Mouse (Mus musculus) midbrain, embryonic 13.5 days (tissue): ENCODE data around the gene Col4a3bp. TPM values are rescaled to one million over a fixed set of nuclear protein-coding genes. Genes with fewer than 3 reads are reported as not detected.

Source experiments
- ATAC-seq: fragments of 200-750 bp; cut with Nextera tagmentation; 2 replicates; pipeline ENCODE4 v1.8.0; 2017; ENCODE audit warnings: mild to moderate bottlenecking, moderate TSS enrichment, moderate library complexity
- H3K27ac ChIP-seq: fragments of 300-500 bp; sonication (generic); 2 replicates; pipeline ENCODE4 v1.5.1; 2015; ENCODE audit warnings: inconsistent platforms, mild to moderate bottlenecking, moderate library complexity
- H3K27me3 ChIP-seq: fragments of 300-500 bp; sonication (generic); 2 replicates; pipeline ENCODE4 v1.6.1; 2015; ENCODE audit warnings: mild to moderate bottlenecking, inconsistent platforms
- H3K36me3 ChIP-seq: fragments of 300-500 bp; sonication (generic); 2 replicates; pipeline ENCODE4 v1.6.1; 2015; ENCODE audit warnings: mild to moderate bottlenecking, inconsistent platforms
- H3K4me1 ChIP-seq: fragments of 300-500 bp; sonication (generic); replicated peaks from 2 replicates; pipeline ENCODE4 v1.6.1; 2015; ENCODE audit warnings: inconsistent platforms
- H3K4me2 ChIP-seq: fragments of 300-500 bp; sonication (generic); replicated peaks from 2 replicates; pipeline ENCODE4 v1.6.1; 2015; ENCODE audit warnings: moderate library complexity, mild to moderate bottlenecking, inconsistent platforms
- H3K4me3 ChIP-seq: fragments of 300-500 bp; sonication (generic); replicated peaks from 2 replicates; pipeline ENCODE4 v1.5.1; 2015; ENCODE audit warnings: mild to moderate bottlenecking, inconsistent platforms
- H3K9ac ChIP-seq: fragments of 300-500 bp; sonication (generic); replicated peaks from 2 replicates; pipeline ENCODE4 v1.6.1; 2015; ENCODE audit warnings: mild to moderate bottlenecking, inconsistent platforms
- H3K9me3 ChIP-seq: fragments of 300-500 bp; sonication (generic); 2 replicates; pipeline ENCODE4 v1.6.1; 2016; ENCODE audit warnings: mild to moderate bottlenecking, inconsistent platforms
- WGBS: fragments of 180-500 bp; shearing (Covaris S2); methylation state at CpG from one replicate; pipeline ENCODE4 v1.1.7; 2015; 5-methylcytosine and 5-hydroxymethylcytosine counted together
- polyA plus RNA-seq: library from polyadenylated mRNA; unstranded; fragments of >200 nt; fragmentation: Nextera tagmentation; extraction: Ambion mirVana; gene quantifications from 2 replicates; pipeline ENCODE4 v1.2.1, GENCODE M21; 2015

Gene Col4a3bp
- polyA plus RNA-seq, 1 experiment from 2014 or later, result 8.4 TPM

DNA sequence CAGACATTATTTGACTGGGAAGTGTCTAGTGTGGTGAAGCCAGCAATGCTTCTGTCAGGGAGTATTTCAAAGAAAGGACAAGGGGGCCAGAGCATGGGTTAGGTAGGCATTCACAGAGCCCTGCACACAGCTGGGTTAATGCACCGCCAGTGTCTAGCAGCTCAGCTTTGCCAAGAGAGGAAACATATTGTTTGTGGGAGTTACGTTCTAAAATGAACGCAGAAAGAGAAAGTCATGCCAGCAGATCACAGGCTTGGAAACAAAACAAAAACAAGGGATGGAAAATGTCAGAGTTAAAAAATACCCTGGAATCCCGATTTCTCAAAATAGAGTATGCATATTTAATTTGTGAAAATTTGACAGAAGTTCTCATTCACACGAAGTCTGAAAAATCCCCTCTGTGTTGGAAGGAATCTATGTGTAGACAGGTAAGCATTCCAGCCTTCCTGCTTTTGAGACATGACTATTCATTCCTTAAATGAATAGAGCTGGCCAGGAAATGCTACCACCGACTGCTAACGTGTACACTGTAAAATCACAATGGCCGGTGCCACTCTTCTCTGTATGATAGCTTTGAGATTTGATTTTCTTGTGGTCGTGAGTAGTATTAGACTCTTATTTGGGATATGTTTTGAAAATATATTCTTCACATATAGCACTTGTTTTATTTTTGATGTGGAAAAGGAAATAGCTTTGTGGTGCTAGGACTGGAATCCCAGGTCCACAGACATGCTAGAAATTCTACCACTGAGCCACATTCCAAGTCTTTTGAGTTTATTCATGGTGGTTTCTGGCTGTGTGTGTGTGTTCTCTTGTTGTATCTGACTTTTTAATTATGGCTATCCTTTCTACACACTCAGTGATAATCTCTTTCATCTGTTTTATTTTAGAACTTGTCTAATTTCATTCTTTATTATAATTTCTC is 138.0 kb downstream of the Col4a3bp start:
- H3K9me3 ChIP-seq, result no peaks in the 10 kb centered on the region
- no peak overlapping the region for H3K27ac ChIP-seq
- H3K36me3 ChIP-seq, result no peaks in the 10 kb centered on the region
- H3K9ac ChIP-seq, result no peak overlapping the region
- no peak for ATAC-seq
- H3K4me2 ChIP-seq, result no peak overlapping the region
- no peaks in the 10 kb centered on the region for H3K27me3 ChIP-seq
- H3K4me1 ChIP-seq, result no peaks in the 10 kb centered on the region
- no peak overlapping the region for H3K4me3 ChIP-seq
- 83% methylated on average over 9 of the region's 9 CpGs for WGBS

DNA sequence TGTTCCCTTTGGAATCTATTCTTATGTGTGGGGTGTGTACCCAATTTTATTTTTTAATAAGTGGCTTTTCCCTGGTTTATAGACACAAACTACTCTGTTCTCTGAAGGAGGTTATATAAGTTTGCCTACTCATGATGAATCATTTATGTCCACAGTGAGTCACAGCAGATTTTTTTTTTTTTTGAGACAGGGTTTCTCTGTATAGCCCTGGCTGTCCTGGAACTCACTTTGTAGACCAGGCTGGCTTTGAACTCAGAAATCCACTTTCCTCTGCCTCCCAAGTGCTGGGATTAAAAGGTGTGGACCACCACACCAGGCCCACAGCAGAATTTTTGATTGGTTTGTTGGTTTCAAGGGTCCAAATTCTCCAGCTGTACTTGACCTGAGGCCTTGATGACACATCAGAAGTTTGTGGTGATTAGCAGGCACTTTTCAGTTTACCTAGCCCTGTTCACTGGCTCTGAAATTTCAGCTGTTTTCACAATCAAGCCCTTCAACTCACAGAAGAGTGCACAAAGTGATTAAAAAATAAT is 138.7 kb downstream of the Col4a3bp start:
- H3K4me3 ChIP-seq, result no peak overlapping the region
- H3K4me2 ChIP-seq, result no peak overlapping the region
- H3K9me3 ChIP-seq, result no peaks in the 10 kb centered on the region
- H3K27ac ChIP-seq, result no peak overlapping the region
- ATAC-seq, result no peak
- no peaks in the 10 kb centered on the region for H3K27me3 ChIP-seq
- no peaks in the 10 kb centered on the region for H3K36me3 ChIP-seq
- no peak overlapping the region for H3K9ac ChIP-seq
- H3K4me1 ChIP-seq, result no peaks in the 10 kb centered on the region

GRCm38 (mm10) chr13:96684779-96685178 is 142.4 kb downstream of the Col4a3bp start:
- no peak for ATAC-seq
- H3K9ac ChIP-seq, result no peak overlapping the region
- 82% methylated on average over 5 of the region's 5 CpGs for WGBS
- no peak overlapping the region for H3K4me2 ChIP-seq
- no peaks in the 10 kb centered on the region for H3K4me1 ChIP-seq
- no peaks in the 10 kb centered on the region for H3K9me3 ChIP-seq
- H3K27ac ChIP-seq, result no peak overlapping the region
- no peaks in the 10 kb centered on the region for H3K36me3 ChIP-seq
- no peak overlapping the region for H3K4me3 ChIP-seq
- H3K27me3 ChIP-seq, result no peaks in the 10 kb centered on the region

GRCm38 (mm10) chr13:96687261-96687660 is 144.8 kb downstream of the Col4a3bp start:
- Histone ChIP-seq H3K27ac (no peak overlapping the region), H3K36me3 (no peaks in the 10 kb centered on the region), H3K9me3 (no peaks in the 10 kb centered on the region), H3K4me1 (no peaks in the 10 kb centered on the region), H3K4me2 (no peak overlapping the region), H3K27me3 (no peaks in the 10 kb centered on the region), H3K9ac (no peak overlapping the region), H3K4me3 (no peak overlapping the region)
- ATAC-seq, result no peak
- 91% methylated on average over 9 of the region's 9 CpGs for WGBS

Other genes with a start within 250 kb of the Col4a3bp start
- 22.5 and 23.3 TPM in 2 replicates for gene Poc5, start 154.3 kb upstream of the Col4a3bp start, polyA plus RNA-seq
- not detected in 2 replicates for gene Ankdd1b, start 71.4 kb upstream of the Col4a3bp start, polyA plus RNA-seq
- not detected in 2 replicates for gene Gm17622, start 51.9 kb upstream of the Col4a3bp start, polyA plus RNA-seq
- 5.4 and 5.7 TPM in 2 replicates for gene Polk, start within 50 bp of the Col4a3bp start, polyA plus RNA-seq
- gene Hmgcr, start 128.3 kb downstream of the Col4a3bp start, polyA plus RNA-seq, result 178 and 203 TPM in 2 replicates
- gene Ankrd31, start 205.7 kb downstream of the Col4a3bp start, polyA plus RNA-seq, result 0.04 TPM in 1 of 2 replicates, not detected in the other